In genomic region chr5:3371212-3371611, GRCm38 (mm10) we compare ENCODE assay signal across 1 mouse cellular context.
TF ChIP-seq lines count a peak whose summit lies in the region.

No protein-coding gene starts in this region.

TF ChIP-seq in MEL, 35 proteins besides CTCF, POLR2A, EP300 and RAD21 (continued from another document):
- TF ChIP-seq POLR2AphosphoS2 (IDR thresholded peaks at IDR 0.05; ENCODE audit: low read length) (no peak), HCFC1 (IDR thresholded peaks at IDR 0.05; ENCODE audit: low read depth, low read length) (no peak), CHD1 (IDR thresholded peaks at IDR 0.05; ENCODE audit: low read depth, low read length) (no peak)
